Mouse (Mus musculus) liver, embryonic 14.5 days (tissue): ENCODE data around the gene Pias4. TPM values are rescaled to one million over a fixed set of nuclear protein-coding genes. Genes with fewer than 3 reads are reported as not detected.

Experiments used
- ATAC-seq: fragments of 200-750 bp; cut with Nextera tagmentation; 2 replicates; pipeline ENCODE4 v1.8.0; 2017; ENCODE audit warnings: moderate number of reproducible peaks, mild to moderate bottlenecking, moderate library complexity; ENCODE audit not compliant: insufficient read depth
- DNase-seq, 3 experiments: peaks; one replicate each; pipeline ENCODE4 v3.0.0-alpha.2; 2012 to 2013; ENCODE audit warnings: low read depth in 3 of 3, low spot score in 3 of 3
- H3K27ac ChIP-seq: fragments of 300-500 bp; sonication (generic); 2 replicates; pipeline ENCODE4 v1.5.1; 2014; ENCODE audit warnings: moderate library complexity, mild to moderate bottlenecking, control low read depth, inconsistent platforms
- H3K27me3 ChIP-seq: fragments of 300-500 bp; sonication (generic); 2 replicates; pipeline ENCODE4 v1.6.1; 2014; ENCODE audit warnings: mild to moderate bottlenecking, low read length, moderate library complexity; ENCODE audit not compliant: control insufficient read depth, insufficient read depth
- H3K36me3 ChIP-seq: fragments of 300-500 bp; sonication (generic); replicated peaks from 2 replicates; pipeline ENCODE4 v1.6.1; 2014; ENCODE audit warnings: low read depth; ENCODE audit not compliant: control insufficient read depth, insufficient read depth
- H3K4me1 ChIP-seq, 2 experiments: fragments of 200-500 bp in 1 of 2; fragments of 300-500 bp in 1 of 2; sonication (generic) in 1 of 2; replicated peaks; 2 replicates each; pipeline ENCODE4 v1.6.1; 2012 to 2014; ENCODE audit warnings: antibody characterized with exemption in 1 of 2, inconsistent platforms in 1 of 2, low read length in 1 of 2; ENCODE audit not compliant: control insufficient read depth in 2 of 2, insufficient read depth in 2 of 2
- H3K4me2 ChIP-seq: fragments of 300-500 bp; sonication (generic); 2 replicates; pipeline ENCODE4 v1.6.1; 2014; ENCODE audit warnings: low read depth, mild to moderate bottlenecking, control low read depth, moderate library complexity
- H3K4me3 ChIP-seq, 2 experiments: fragments of 200-500 bp in 1 of 2; fragments of 300-500 bp in 1 of 2; sonication (generic) in 1 of 2; 2 replicates each; pipeline ENCODE4 v1.5.1; 2012 to 2014; ENCODE audit warnings: low read depth in 2 of 2, low read length in 2 of 2, mild to moderate bottlenecking in 2 of 2, control low read depth in 1 of 2, inconsistent platforms in 1 of 2, moderate library complexity in 1 of 2; ENCODE audit not compliant: insufficient read depth in 1 of 2
- H3K9ac ChIP-seq: fragments of 300-500 bp; sonication (generic); replicated peaks from 2 replicates; pipeline ENCODE4 v1.6.1; 2014; ENCODE audit warnings: mild to moderate bottlenecking, control low read depth, moderate library complexity
- H3K9me3 ChIP-seq: fragments of 300-500 bp; sonication (generic); 2 replicates; pipeline ENCODE4 v1.6.1; 2016; ENCODE audit warnings: low read length, mixed read lengths; ENCODE audit not compliant: control insufficient read depth
- CTCF ChIP-seq: IDR thresholded peaks from 2 replicates; pipeline ENCODE4 v1.5.1; 2016; ENCODE audit warnings: antibody characterized with exemption, low read depth, control low read depth
- EP300 ChIP-seq: IDR thresholded peaks from 2 replicates; pipeline ENCODE4 v1.6.1; 2016; ENCODE audit warnings: antibody characterized with exemption, low read depth
- WGBS: fragments of 180-500 bp; shearing (Covaris S2); extraction: QIAGEN DNeasy Blood & Tissue Kit; methylation state at CpG from one replicate; pipeline ENCODE4 v1.1.7; 2014; ENCODE audit not compliant: insufficient replicate concordance; 5-methylcytosine and 5-hydroxymethylcytosine counted together
- polyA plus RNA-seq, 2 experiments: library from polyadenylated mRNA; depleted of rRNA in 1 of 2; stranded (reverse) in 1 of 2; unstranded in 1 of 2; fragments of >200 nt; fragmentation: Nextera tagmentation in 1 of 2; extraction: Ambion mirVana in 1 of 2; gene quantifications; 2 replicates each; pipeline versions ENCODE4 v1.2.1 to v1.2.3; 2012 to 2014

The Pias4 gene
- polyA plus RNA-seq, 2 experiments, result 11.2 to 14.9 TPM

DNA sequence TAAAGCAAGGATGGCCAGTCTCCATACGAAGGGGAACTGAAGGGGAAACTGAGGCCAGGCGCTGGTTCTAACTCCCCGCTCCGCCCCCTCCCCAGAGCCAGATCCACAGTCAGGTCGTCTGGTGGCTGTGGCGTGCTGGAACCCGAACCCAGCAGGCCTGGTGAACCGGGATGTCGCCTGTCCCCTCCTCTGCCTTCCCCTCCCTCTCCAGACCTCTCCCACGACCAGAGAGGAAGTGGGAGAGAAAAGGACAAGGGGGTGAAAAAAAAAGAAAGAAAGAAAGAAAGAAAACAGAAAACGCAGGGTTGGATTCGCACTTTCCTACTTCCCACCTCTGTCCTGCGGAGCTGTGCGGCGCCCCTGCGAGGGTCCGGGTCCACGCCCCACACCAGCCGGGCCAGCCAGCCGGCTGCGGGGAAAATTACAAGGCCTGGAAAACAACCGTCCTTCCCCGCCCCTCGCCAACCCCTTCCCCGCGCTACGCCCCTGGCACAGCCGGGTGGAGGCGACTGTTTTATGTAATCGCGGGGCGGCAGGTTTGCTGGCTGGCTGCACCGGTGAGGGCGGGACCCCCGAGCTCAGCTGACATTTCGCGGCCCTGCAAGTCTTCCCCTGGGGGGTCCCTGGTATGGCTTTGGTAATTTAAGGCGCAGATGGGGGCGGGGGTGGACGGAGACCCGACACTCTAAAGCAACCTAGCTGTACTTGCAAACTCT, 32.6 kb downstream of the Pias4 start, which contains the start of gene Zbtb7a:
Gene Zbtb7a, plus strand, starts transcription at position 255 of the 716 bp plus-strand sequence.
- Histone ChIP-seq H3K4me1 (peaks cover 23 to 28% of the 10 kb centered on the region in 2 experiments), H3K4me2 (peak within 1 kb of the TSS; percentile 93), H3K27me3 (no peaks in the 10 kb centered on the region), H3K36me3 (no peaks in the 10 kb centered on the region), H3K9ac (peak within 1 kb of the TSS; percentile 99), H3K9me3 (no peaks in the 10 kb centered on the region), H3K27ac (peak within 1 kb of the TSS; percentile 80), H3K4me3 (peak within 1 kb of the TSS; percentile 80)
- DNase-seq, result peak in 2 of 3 experiments; percentile 53 to 54
- TF ChIP-seq CTCF (no peak), EP300 (peak; percentile 31; the same call in 1 of the 2 replicates)
- 1% methylated on average over 40 of the region's 41 CpGs for WGBS
- peak; percentile 5; the same call in 1 of the 2 replicates for ATAC-seq

DNA sequence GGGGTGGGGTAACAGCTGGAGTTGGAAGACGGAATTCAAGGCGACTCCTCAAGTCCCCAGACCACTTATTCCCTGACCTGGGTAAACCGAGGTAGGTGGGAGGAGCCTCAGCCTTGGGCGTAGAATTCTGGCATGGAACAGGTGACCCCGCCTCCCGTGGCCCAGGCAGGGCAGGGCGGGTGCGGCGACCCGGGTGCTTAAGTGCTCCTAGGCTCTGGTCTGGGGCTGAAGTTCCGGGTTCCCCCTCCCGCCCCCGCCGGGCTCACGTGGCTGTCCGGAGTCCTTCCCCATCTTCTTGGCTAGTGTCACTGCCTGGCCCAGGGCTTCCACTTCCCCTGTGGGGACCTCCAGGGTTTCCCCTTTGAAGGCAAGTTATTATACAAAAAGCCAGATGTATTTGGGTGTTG, 33.5 kb downstream of the Pias4 start:
- Histone ChIP-seq H3K9me3 (no peaks in the 10 kb centered on the region), H3K27me3 (no peaks in the 10 kb centered on the region), H3K9ac (peak overlapping the region; percentile 99), H3K4me1 (peaks cover 20 to 27% of the 10 kb centered on the region in 2 experiments), H3K4me3 (peak overlapping the region; percentile 80), H3K4me2 (peak overlapping the region; percentile 93), H3K36me3 (no peaks in the 10 kb centered on the region), H3K27ac (peak overlapping the region; percentile 80)
- peak; percentile 58 to 66 (median 64) for DNase-seq
- WGBS, result 4% methylated on average over 16 of the region's 16 CpGs
- ATAC-seq, result no peak
- TF ChIP-seq EP300, result no peak
- TF ChIP-seq CTCF, result peak; percentile 18

DNA sequence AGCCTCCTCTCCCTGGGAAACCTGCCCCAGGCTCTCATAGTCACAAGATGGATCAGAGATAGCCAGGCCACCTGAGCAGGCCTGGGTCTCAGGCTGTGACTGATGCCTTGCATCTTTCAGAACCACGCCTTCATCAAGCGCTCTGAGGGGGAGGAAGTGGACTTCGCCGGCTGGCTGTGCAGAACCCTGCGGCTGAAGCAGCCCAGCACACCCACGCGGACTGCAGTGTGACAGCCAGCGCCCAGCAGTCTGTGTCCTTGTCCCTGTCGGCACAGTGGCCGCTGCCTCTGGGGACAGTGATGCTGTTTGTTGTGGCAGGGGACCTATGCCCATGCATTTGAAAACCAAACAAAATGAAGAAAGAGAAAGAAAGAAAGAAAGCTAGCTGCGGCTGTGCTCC, 44.2 kb downstream of the Pias4 start:
- Histone ChIP-seq H3K4me2 (no peak overlapping the region), H3K4me1 (peaks cover 2 to 11% of the 10 kb centered on the region in 2 experiments), H3K27me3 (no peaks in the 10 kb centered on the region), H3K4me3 (no peak overlapping the region), H3K9ac (no peak overlapping the region), H3K9me3 (no peaks in the 10 kb centered on the region), H3K36me3 (peaks cover 42% of the 10 kb centered on the region), H3K27ac (no peak overlapping the region)
- no peak for TF ChIP-seq CTCF
- no peak for TF ChIP-seq EP300
- DNase-seq, result no peak
- WGBS, result 73% methylated on average over 11 of the region's 11 CpGs
- ATAC-seq, result no peak

DNA sequence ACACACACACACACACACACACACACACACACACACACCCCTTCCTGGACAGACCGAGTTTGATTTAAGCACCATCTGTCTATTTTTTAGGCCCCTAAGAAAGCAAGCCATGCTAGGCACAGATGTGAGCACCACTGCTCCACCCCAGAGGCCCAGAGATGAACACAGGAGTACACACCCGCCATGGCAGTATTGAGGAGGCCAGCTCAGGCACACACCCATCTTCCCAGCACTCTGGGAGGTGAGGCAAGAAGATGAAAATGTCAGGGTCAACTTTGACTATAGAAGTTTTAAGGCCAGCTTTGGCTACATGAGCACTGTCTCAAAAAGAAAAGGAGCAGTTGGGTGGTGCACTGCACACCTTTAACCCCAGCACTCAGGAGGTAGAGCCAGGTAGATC, 44.8 kb downstream of the Pias4 start:
- Histone ChIP-seq H3K36me3 (peaks cover 45% of the 10 kb centered on the region), H3K4me2 (no peak overlapping the region), H3K4me1 (peaks cover 2 to 6% of the 10 kb centered on the region in 2 experiments; a peak in 3 of 4 replicates), H3K9ac (no peak overlapping the region), H3K27ac (no peak overlapping the region), H3K4me3 (no peak overlapping the region), H3K9me3 (no peaks in the 10 kb centered on the region), H3K27me3 (no peaks in the 10 kb centered on the region)
- ATAC-seq (peak; percentile 38; the same call in 1 of the 2 replicates), DNase-seq (no peak)
- WGBS, result 52% methylated on average over 2 of the region's 2 CpGs
- TF ChIP-seq EP300 (no peak), CTCF (no peak)

DNA sequence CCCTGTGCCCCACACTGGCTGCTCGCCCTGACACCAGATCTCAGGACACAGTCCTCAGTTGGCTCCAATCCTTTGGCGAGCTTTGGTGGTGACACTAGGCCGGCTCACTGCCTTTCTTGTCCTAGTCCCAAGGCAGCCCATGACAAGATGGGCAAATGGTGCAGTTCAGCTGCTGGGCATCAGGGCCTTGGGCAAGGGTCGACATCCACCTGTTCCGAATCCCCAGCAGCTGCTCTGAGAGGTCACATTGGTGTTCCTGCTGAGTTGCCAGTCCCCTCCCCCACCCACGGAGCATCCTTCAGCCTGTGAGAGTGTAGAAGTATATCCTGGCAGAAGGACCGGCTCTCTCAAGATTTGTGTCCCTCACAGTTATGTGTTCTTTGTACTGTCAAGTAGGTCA, 47.1 kb downstream of the Pias4 start:
- no peak for ATAC-seq
- Histone ChIP-seq H3K27ac (no peak overlapping the region), H3K4me3 (no peak overlapping the region), H3K4me1 (peaks cover 2 to 6% of the 10 kb centered on the region in 2 experiments; a peak in 3 of 4 replicates), H3K27me3 (no peaks in the 10 kb centered on the region), H3K9me3 (no peaks in the 10 kb centered on the region), H3K9ac (no peak overlapping the region), H3K36me3 (peaks cover 56% of the 10 kb centered on the region), H3K4me2 (no peak overlapping the region)
- DNase-seq, result no peak
- 86% methylated on average over 7 of the region's 7 CpGs for WGBS
- no peak for TF ChIP-seq CTCF
- no peak for TF ChIP-seq EP300
